Mouse (Mus musculus): ENCODE measurements around the gene Ssx2ip.

The Ssx2ip gene

GRCm38 (mm10) chr3:146436114-146436513, 31.7 kb downstream of the Ssx2ip start:
- no peak for DNase-seq (ENCODE audit: low spot score)

- no peak for DNase-seq (ENCODE audit: low spot score)
Measured at GRCm38 (mm10) chr3:146440011-146440410, 35.6 kb downstream of the Ssx2ip start.

DNA sequence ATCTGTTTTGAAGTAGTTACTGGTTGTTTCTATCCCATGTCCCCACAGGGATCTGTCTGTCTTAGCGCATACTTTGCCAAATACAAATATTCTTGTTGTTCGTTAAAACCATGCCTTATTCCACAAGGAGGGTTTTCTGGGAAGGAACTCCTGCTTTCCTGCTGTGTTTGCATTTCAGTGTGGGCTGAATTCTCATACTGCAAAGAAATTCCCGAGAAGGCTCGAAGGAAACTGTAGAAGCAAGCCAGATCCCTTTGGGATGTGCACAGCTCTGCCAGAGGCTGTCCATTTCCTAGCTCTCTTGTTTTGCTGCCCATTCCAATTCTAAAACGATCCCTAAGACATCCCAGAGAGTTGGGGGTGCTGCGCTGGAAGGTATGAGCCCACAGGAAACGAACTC, 36.0 kb downstream of the Ssx2ip start:
- no peak for DNase-seq (ENCODE audit: low spot score)

GRCm38 (mm10) chr3:146442484-146442883, 38.0 kb downstream of the Ssx2ip start:
- DNase-seq (ENCODE audit: low spot score) = no peak

- no peak for DNase-seq (ENCODE audit: low spot score)
Measured at GRCm38 (mm10) chr3:146442936-146443335, 38.5 kb downstream of the Ssx2ip start.

DNA sequence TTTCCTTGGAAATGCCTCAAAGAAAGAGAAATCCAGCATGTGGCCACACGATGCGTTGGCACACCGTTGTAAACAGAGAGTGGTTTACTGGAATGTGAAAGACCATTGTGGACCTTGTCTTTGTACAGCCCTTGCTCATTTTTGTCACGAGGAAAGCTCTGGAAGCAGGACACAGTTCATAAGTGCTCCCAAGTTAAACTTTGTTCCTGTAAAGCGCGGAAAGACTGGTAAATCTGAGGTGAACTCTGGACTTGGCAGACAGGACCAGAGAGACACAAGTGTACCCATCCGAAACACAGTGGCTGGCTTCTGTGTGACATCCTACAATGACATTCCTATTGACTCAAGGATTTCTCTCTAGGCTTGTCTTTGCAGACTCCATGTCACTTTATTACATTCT, 38.9 kb downstream of the Ssx2ip start:
- no peak for DNase-seq (ENCODE audit: low spot score)

DNA sequence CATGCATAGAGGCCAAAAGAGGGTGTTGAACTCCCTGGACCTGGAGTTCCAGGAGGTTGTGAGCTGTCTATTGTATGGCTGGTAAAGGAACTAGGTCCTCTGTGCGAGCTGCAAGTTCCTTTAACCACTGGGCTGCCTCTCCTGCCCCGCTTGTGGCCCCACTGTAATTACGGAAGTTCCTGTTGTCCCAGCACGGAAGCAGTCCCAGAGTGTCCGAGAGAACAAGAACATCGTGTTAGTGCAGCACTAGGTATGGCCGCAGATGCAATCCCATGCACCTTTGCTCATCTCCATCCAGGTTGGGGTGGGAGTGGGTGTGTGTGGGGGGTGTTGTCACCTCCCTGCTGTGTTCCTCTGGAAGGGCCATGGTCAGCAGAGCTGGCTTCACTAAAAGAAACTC, 40.4 kb downstream of the Ssx2ip start:
- no peak for DNase-seq (ENCODE audit: low spot score)

DNA sequence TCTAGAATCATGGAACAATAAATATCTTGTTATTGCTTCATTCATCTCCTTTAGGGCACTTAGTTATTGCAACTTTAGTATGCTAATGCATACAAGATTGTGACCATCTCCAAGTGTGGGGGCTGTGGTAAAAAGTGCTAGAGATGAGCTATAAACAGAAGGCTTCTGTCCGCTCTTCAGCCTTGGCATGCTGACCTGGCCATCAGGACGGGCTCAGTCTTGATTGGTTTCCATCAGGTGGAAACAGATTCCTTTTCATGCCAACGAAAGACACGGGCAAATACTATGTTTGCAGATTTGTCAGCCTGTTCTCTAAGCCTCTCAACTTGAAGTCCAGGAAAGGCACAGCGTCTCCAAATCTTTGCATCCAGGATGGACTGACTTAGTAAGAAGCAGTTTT, 42.7 kb downstream of the Ssx2ip start:
- no peak for DNase-seq (ENCODE audit: low spot score)

- no peak for DNase-seq (ENCODE audit: low spot score)
Measured at GRCm38 (mm10) chr3:146447598-146447997, 43.2 kb downstream of the Ssx2ip start.

DNA sequence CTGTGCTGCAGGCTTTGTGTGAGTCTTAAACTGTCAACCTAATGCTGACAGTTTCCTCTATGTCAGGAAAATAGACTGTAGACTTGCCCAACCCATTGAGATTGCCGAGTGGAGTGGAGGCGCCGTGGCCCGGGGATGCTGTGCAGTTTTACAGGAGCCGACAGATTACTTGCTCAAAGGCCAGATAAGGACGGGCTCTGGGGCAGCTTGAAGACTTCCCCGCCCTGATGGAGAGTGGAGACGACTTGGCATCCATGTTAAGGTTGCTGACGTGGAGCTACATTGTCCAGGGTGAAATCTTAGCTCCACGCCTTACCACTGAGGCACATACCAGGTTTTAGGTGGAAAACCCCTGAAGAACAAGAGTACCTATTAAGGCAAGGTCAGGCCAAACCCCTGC, 43.9 kb downstream of the Ssx2ip start:
- DNase-seq (ENCODE audit: low spot score) = no peak

DNA sequence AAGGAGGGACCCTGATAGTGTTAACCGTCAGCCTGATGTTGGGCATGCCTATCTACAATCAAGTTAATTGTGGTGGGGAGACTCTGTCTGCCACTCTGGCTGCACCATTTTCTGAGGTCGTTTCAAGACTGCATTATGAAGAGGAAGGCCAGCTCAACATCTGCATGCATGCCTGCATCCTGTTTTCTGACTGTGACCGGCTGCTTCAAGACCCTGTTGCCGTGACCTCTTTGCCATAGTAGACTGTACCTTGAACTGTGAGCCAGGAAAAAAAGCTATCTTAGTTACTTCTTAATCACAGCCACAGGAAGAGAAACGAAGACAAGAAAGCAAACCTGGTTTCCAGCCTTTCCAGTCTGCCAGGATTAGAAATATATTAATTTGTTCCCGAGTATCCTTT, 44.5 kb downstream of the Ssx2ip start:
- no peak for DNase-seq (ENCODE audit: low spot score)

DNA sequence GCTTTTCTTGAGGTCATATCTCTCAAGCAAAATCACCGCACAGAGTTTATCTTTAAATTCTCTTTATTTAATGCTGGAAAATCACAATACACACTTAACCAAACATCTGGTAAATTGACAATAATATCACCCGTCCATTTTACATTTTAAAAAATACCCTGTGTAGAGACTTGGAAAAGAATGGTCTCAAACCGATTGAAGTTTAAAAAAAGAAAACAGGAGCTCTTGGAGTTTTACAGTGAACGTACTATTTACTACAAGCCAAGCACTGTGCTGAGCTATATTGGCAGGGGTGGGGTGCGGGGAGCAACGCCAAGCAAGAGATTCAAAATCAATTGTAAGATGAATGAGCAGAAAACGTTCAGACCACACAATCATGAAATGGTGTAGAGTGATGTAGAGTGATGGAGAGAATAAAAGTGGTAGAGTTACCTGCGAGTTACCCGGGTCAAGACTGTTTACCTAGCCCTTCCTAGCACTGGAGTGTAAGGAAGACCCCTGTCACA, 45.4 kb downstream of the Ssx2ip start, which contains the start of gene Ctbs:
TSS of gene Ctbs (plus strand) at position 51 of the 506 bp plus-strand sequence.
- DNase-seq (ENCODE audit: low spot score) = no peak

GRCm38 (mm10) chr3:146450371-146450841, 46.0 kb downstream of the Ssx2ip start:
- DNase-seq (ENCODE audit: low spot score) = peak; percentile 89

GRCm38 (mm10) chr3:146451375-146451774, 46.9 kb downstream of the Ssx2ip start:
- DNase-seq (ENCODE audit: low spot score) = no peak

- DNase-seq (ENCODE audit: low spot score) = no peak
Measured at GRCm38 (mm10) chr3:146462939-146463338, 58.5 kb downstream of the Ssx2ip start.

GRCm38 (mm10) chr3:146469226-146469625, 64.8 kb downstream of the Ssx2ip start:
- no peak for DNase-seq (ENCODE audit: low spot score)

GRCm38 (mm10) chr3:146472657-146473056, 68.2 kb downstream of the Ssx2ip start:
- DNase-seq (ENCODE audit: low spot score) = no peak

GRCm38 (mm10) chr3:146473741-146474140, 69.3 kb downstream of the Ssx2ip start:
- no peak for DNase-seq (ENCODE audit: low spot score)

DNA sequence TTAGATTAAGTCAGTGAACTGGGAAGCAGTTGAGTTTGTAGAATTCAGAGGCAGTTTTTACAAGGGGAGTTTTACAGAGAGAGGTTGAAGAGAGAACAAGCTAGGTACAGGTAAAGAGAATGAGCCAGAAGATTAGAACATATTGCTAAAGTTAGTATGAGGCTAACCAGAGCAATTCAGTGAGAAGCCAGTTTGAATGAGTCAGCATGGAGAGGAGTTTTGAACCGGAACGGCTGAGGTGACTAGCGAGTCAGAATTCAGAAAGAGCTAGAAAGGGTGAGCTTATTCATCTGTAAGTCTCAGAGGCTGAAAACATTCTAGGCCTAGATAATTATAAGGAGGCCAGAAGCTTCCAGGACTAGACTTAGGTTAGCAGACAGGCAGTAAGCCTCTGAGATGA, 70.0 kb downstream of the Ssx2ip start:
- DNase-seq (ENCODE audit: low spot score) = no peak

GRCm38 (mm10) chr3:146482044-146482443, 77.6 kb downstream of the Ssx2ip start:
- DNase-seq (ENCODE audit: low spot score) = no peak

DNA sequence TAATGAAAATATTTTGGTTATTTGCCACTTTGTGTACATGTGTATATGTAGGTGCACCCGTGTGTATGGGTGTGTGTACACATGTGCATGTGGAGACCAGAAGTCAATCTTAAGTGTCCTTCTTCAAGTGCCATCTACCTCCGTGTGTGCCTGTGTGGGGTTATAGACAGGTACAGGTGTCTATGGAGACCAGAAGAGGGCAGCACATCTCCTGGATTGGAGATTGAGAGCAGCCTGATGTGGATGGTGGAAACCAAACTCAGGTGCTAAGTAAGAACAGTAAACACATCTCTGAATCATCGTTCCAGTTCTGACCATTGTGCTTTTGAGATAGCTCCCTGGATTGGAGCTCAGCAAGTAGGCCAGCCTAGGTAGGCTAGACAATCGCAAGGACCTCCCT, 82.0 kb downstream of the Ssx2ip start:
- DNase-seq (ENCODE audit: low spot score) = no peak

Data from layer of hippocampus, adult 9-10 months (tissue).